Mouse (Mus musculus): ENCODE results near the gene Chaf1b.

Chaf1b gene

DNA sequence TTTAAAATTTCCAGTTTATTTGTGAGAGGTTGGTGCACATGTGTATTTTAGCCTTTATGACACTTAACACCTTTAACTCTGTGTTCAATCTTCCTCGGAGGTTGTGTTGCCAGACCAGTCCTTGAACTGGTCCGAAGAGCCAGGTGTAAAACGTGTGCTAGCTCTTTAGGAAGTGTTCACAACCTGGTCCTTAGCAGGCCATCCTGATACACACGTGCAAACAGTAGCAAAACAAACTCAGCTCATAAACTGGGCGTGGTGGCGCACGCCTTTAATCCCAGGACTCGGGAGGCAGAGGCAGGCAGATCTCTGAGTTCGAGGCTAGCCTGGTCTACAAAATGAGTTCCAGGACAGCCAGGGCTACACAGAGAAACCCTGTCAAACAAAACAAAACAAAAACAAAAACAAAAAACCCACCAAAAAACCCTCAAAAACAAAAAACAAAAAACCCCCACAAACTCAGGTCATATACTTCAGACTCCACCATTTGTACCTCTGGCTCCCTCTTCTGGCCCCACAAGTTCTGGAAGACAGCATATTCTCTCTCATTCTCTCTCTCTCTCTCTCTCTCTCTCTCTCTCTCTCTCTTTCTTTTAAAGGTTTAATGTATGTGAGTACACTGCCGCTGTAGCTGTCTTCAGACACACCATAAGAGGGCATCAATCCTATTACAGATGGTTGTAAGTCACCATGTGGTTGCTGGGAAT is 59.2 kb downstream of the Chaf1b start:
- ATAC-seq (ENCODE audit: insufficient number of reproducible peaks, low FRiP score, low TSS enrichment): no peak

DNA sequence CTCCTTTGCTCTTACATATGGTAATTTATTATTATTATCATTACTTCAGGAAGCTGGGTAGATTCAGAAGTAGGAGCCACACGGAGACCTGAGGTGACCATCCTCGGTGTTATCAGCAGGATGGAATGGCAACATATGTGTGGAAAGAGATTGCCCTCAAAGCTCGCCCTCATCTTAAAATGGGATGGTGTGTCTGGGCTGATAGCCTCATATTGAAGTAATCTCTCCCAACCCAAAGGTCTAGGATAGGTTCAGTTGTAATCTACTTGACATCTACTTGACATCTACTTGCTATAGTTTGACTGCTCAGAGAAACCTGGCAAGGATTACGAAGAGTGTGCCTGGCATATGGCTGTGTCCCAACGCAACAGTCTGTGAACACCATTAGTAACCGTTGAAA is 60.6 kb downstream of the Chaf1b start:
- no peak for ATAC-seq (ENCODE audit: insufficient number of reproducible peaks, low FRiP score, low TSS enrichment)

DNA sequence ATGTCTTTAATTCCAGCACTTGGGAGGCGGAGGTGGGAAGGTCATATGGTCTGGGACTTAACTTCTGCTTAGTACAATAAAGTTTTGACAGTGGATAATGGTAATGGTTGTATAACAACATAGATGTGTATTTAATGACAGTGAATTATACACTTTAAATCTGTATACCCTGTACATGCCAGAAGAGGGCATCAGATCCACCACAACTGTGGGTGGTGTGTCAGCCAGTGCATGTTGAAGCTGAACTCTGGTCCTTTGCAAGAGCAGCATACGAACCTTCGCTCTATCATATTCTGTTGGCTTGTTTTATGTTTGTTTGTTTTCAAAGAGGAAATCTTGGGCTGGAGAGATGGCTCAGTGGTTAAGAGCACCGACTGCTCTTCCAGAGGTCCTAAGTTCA is 63.7 kb downstream of the Chaf1b start:
- no peak for ATAC-seq (ENCODE audit: insufficient number of reproducible peaks, low FRiP score, low TSS enrichment)
